ENCODE assay signal across 8 mouse cellular contexts in genomic region chr9:72532381-72533088, GRCm38 (mm10). TPM values are rescaled to one million over a fixed set of nuclear protein-coding genes. Genes with fewer than 3 reads are reported as not detected.
DNase-seq lines count a peak whose midpoint lies in the region; ATAC-seq and TF ChIP-seq lines count a peak whose summit lies in the region.

No protein-coding gene starts in this region.

- WGBS in heart, embryonic 11.5 days (ENCODE audit: insufficient replicate concordance): under 1% methylated on average over 50 of the region's 55 CpGs
- 2% methylated on average over 50 of the region's 55 CpGs for WGBS in kidney, postnatal 0 days
- WGBS in liver, embryonic 12.5 days (ENCODE audit: insufficient replicate concordance): 1% methylated on average over 55 of the region's 55 CpGs

- no peaks in the 10 kb centered on the region for H3K27me3 ChIP-seq in C2C12 (ENCODE audit: control insufficient read depth, insufficient read depth, insufficient read length)
- H3K27me3 ChIP-seq in heart, embryonic 11.5 days (ENCODE audit: control insufficient read depth, insufficient read depth, low read length): no peaks in the 10 kb centered on the region
- H3K27me3 ChIP-seq in kidney, postnatal 0 days (ENCODE audit: insufficient read depth, low read length): no peaks in the 10 kb centered on the region
- H3K27me3 ChIP-seq in liver, embryonic 12.5 days (replicated peaks): no peaks in the 10 kb centered on the region
- no peaks in the 10 kb centered on the region for H3K27me3 ChIP-seq in splenic B cell, adult 2 months (ENCODE audit: control insufficient read depth, insufficient read depth, low read length, poor library complexity, severe bottlenecking)

- H3K4me2 ChIP-seq in heart, embryonic 11.5 days: peak overlapping the region; percentile 78
- peak overlapping the region; percentile 67 for H3K4me2 ChIP-seq in kidney, postnatal 0 days (ENCODE audit: low read length)
- H3K4me2 ChIP-seq in liver, embryonic 12.5 days: peak overlapping the region; percentile 96

- H3K9me3 ChIP-seq in heart, embryonic 11.5 days (replicated peaks; ENCODE audit: control insufficient read depth, low read length): no peaks in the 10 kb centered on the region
- no peaks in the 10 kb centered on the region for H3K9me3 ChIP-seq in kidney, postnatal 0 days (replicated peaks; ENCODE audit: low read length)
- H3K9me3 ChIP-seq in liver, embryonic 12.5 days (replicated peaks): no peaks in the 10 kb centered on the region

- TF ChIP-seq CTCF in C2C12 (IDR thresholded peaks at IDR 0.05; ENCODE audit: control insufficient read depth, insufficient read depth, insufficient read length): no peak
- no peak for TF ChIP-seq CTCF in kidney, postnatal 0 days (IDR thresholded peaks at IDR 0.05; ENCODE audit: low read depth)

- peak; percentile 74 for DNase-seq in brain, adult 2 months (ENCODE audit: low read depth, low spot score)
- DNase-seq in kidney, postnatal 0 days (ENCODE audit: low spot score): peak; percentile 57
- peak; percentile 68 for DNase-seq in naive thymus-derived CD4-positive, alpha-beta T cell, adult 2 months (ENCODE audit: low read depth)
- peak; percentile 62 for DNase-seq in splenic B cell, adult 2 months (ENCODE audit: low read depth, low spot score)

- peaks cover 9% of the 10 kb centered on the region for H3K4me1 ChIP-seq in heart, embryonic 11.5 days (ENCODE audit: control insufficient read depth, insufficient read depth, low read length)
- H3K4me1 ChIP-seq in kidney, postnatal 0 days (replicated peaks; ENCODE audit: insufficient read depth, low read length): 0 out of 2 replicates have a peak, but pooled peaks cover 8% of the 10 kb centered on the region
- peaks cover 34% of the 10 kb centered on the region for H3K4me1 ChIP-seq in liver, embryonic 12.5 days

- H3K27ac ChIP-seq in heart, embryonic 11.5 days (ENCODE audit: low read depth, low read length): peak overlapping the region; percentile 99
- peak overlapping the region; percentile 99 for H3K27ac ChIP-seq in kidney, postnatal 0 days
- H3K27ac ChIP-seq in liver, embryonic 12.5 days: peak overlapping the region; percentile 92

- H3K36me3 ChIP-seq in C2C12 (ENCODE audit: control insufficient read depth, insufficient read depth): no peaks in the 10 kb centered on the region
- no peaks in the 10 kb centered on the region for H3K36me3 ChIP-seq in heart, embryonic 11.5 days (ENCODE audit: control insufficient read depth, insufficient read depth, low read length)
- no peaks in the 10 kb centered on the region for H3K36me3 ChIP-seq in kidney, postnatal 0 days (ENCODE audit: insufficient read depth, low read length)
- H3K36me3 ChIP-seq in liver, embryonic 12.5 days: no peaks in the 10 kb centered on the region
- H3K36me3 ChIP-seq in splenic B cell, adult 2 months (ENCODE audit: control insufficient read depth, insufficient read depth, low read length, poor library complexity, severe bottlenecking): no peaks in the 10 kb centered on the region

- H3K9ac ChIP-seq in heart, embryonic 11.5 days (ENCODE audit: low read depth, low read length): peak overlapping the region; percentile 99
- peak overlapping the region; percentile 97 for H3K9ac ChIP-seq in kidney, postnatal 0 days (ENCODE audit: low read depth, low read length)
- H3K9ac ChIP-seq in liver, embryonic 12.5 days: peak overlapping the region; percentile 95

- peaks cover 54% of the 10 kb centered on the region for H3K79me2 ChIP-seq in C2C12 (ENCODE audit: control insufficient read depth, insufficient read depth)

- peak; percentile 30 for ATAC-seq in erythroblast, adult 5-6 weeks (replicated peaks; ENCODE audit: low FRiP score, poor library complexity, severe bottlenecking)
- peak; percentile 54 for ATAC-seq in heart, embryonic 11.5 days (replicated peaks; ENCODE audit: insufficient number of reproducible peaks, low FRiP score, low TSS enrichment)
- ATAC-seq in kidney, postnatal 0 days (replicated peaks; ENCODE audit: low FRiP score, low read depth): peak; percentile 29
- peak; percentile 68 for ATAC-seq in liver, embryonic 12.5 days

- H3ac ChIP-seq in C2C12 (ENCODE audit: control insufficient read depth, insufficient read length, low read depth): peak overlapping the region; percentile 85

- peak overlapping the region; percentile 66 for H3K4me3 ChIP-seq in C2C12 (ENCODE audit: insufficient read depth, poor library complexity, severe bottlenecking)
- H3K4me3 ChIP-seq in heart, embryonic 11.5 days (ENCODE audit: low read depth, low read length): peak overlapping the region; percentile 94
- peak overlapping the region; percentile 89 for H3K4me3 ChIP-seq in kidney, postnatal 0 days (replicated peaks; ENCODE audit: low read depth, low read length)
- peak overlapping the region; percentile 96 for H3K4me3 ChIP-seq in liver, embryonic 12.5 days

- H3K79me3 ChIP-seq in C2C12 (ENCODE audit: low read depth): peaks cover 36% of the 10 kb centered on the region

TF ChIP-seq in C2C12, 6 proteins besides CTCF, POLR2A, EP300 and RAD21:
- TF ChIP-seq MAX (IDR thresholded peaks at IDR 0.05) (no peak), MYOG (IDR thresholded peaks at IDR 0.05; ENCODE audit: control insufficient read depth, extremely low read depth, insufficient read length) (no peak), CEBPB (IDR thresholded peaks at IDR 0.05; ENCODE audit: low read depth) (no peak), USF1 (IDR thresholded peaks at IDR 0.05; ENCODE audit: low read depth) (no peak), MYOD1 (IDR thresholded peaks at IDR 0.05; ENCODE audit: control insufficient read depth, insufficient read length, low read depth) (no peak), FOSL1 (IDR thresholded peaks at IDR 0.05; ENCODE audit: insufficient read depth, low read length, poor library complexity, severe bottlenecking) (no peak)

RNA-seq across cellular contexts. Expression of gene Rfx7, which starts 0.5 kb away (rescaled TPM):
- polyA plus RNA-seq in C2C12 (2012; fragmentation: generic; extraction: Trizol): 3.9 TPM
- 12.9 and 24.7 TPM in 2 replicates for total RNA-seq in erythroblast, adult 5-6 weeks (2015; ENCODE audit: low replicate concordance)
- 4.2 and 5.4 TPM in 2 replicates for total RNA-seq in erythroblast, adult 5-6 weeks (2017; ENCODE audit: low replicate concordance)
- 10.9 and 12.2 TPM in 2 replicates for polyA plus RNA-seq in heart, embryonic 11.5 days (2014; fragmentation: Nextera tagmentation; extraction: Ambion mirVana)
- 8.2 and 9.6 TPM in 2 replicates for polyA plus RNA-seq in kidney, postnatal 0 days (2015; fragmentation: Nextera tagmentation; extraction: Ambion mirVana)
- 5.7 and 7.0 TPM in 2 replicates for polyA plus RNA-seq in liver, embryonic 12.5 days (2016; fragmentation: Nextera tagmentation; extraction: Ambion mirVana)

RNA-seq across cellular contexts. Expression of gene Tex9, which starts 40.5 kb away (rescaled TPM):
- 4.6 TPM for polyA plus RNA-seq in C2C12 (2012; fragmentation: generic; extraction: Trizol)
- total RNA-seq in erythroblast, adult 5-6 weeks (2015; ENCODE audit: low replicate concordance): 1.7 and 6.5 TPM in 2 replicates
- 8.9 and 10.8 TPM in 2 replicates for total RNA-seq in erythroblast, adult 5-6 weeks (2017; ENCODE audit: low replicate concordance)
- polyA plus RNA-seq in heart, embryonic 11.5 days (2014; fragmentation: Nextera tagmentation; extraction: Ambion mirVana): 17.0 and 19.4 TPM in 2 replicates
- 25.9 and 28.5 TPM in 2 replicates for polyA plus RNA-seq in kidney, postnatal 0 days (2015; fragmentation: Nextera tagmentation; extraction: Ambion mirVana)
- 9.1 and 11.4 TPM in 2 replicates for polyA plus RNA-seq in liver, embryonic 12.5 days (2016; fragmentation: Nextera tagmentation; extraction: Ambion mirVana)

Comparison
In these comparisons a context has a peak if more than half of its experiments do, and no peak if none do; other contexts are left out.
1. Peak in every context shown above with its lines: DNase-seq, ATAC-seq, H3K4me3 ChIP-seq and H3K27ac ChIP-seq.